Mouse (Mus musculus) hindbrain, embryonic 14.5 days (tissue): ENCODE data around the gene Dlg1. TPM values are rescaled to one million over a fixed set of nuclear protein-coding genes. Genes with fewer than 3 reads are reported as not detected.

Source experiments
- ATAC-seq: fragments of 200-750 bp; cut with Nextera tagmentation; 2 replicates; pipeline ENCODE4 v1.8.0; 2017; ENCODE audit warnings: moderate number of reproducible peaks, mild to moderate bottlenecking, moderate TSS enrichment, moderate library complexity; ENCODE audit not compliant: low FRiP score
- DNase-seq: peaks from one replicate; pipeline ENCODE4 v3.0.0-alpha.2; 2015; ENCODE audit warnings: low spot score
- H3K27ac ChIP-seq: fragments of 300-500 bp; sonication (generic); 2 replicates; pipeline ENCODE4 v1.5.1; 2014; ENCODE audit warnings: mild to moderate bottlenecking, moderate library complexity
- H3K27me3 ChIP-seq: fragments of 300-500 bp; sonication (generic); 2 replicates; pipeline ENCODE4 v1.6.1; 2014; ENCODE audit warnings: mild to moderate bottlenecking, low read length, mixed read lengths; ENCODE audit not compliant: control insufficient read depth, insufficient read depth
- H3K36me3 ChIP-seq: fragments of 300-500 bp; sonication (generic); replicated peaks from 2 replicates; pipeline ENCODE4 v1.6.1; 2014; ENCODE audit not compliant: control insufficient read depth, insufficient read depth
- H3K4me1 ChIP-seq: fragments of 300-500 bp; sonication (generic); replicated peaks from 2 replicates; pipeline ENCODE4 v1.6.1; 2014; ENCODE audit warnings: antibody characterized with exemption, low read length, mixed read lengths; ENCODE audit not compliant: control insufficient read depth, insufficient read depth
- H3K4me2 ChIP-seq: fragments of 300-500 bp; sonication (generic); replicated peaks from 2 replicates; pipeline ENCODE4 v1.6.1; 2014; ENCODE audit warnings: mild to moderate bottlenecking, moderate library complexity
- H3K4me3 ChIP-seq: fragments of 300-500 bp; sonication (generic); replicated peaks from 2 replicates; pipeline ENCODE4 v1.5.1; 2014; ENCODE audit warnings: mild to moderate bottlenecking, low read length
- H3K9ac ChIP-seq: fragments of 300-500 bp; sonication (generic); 2 replicates; pipeline ENCODE4 v1.6.1; 2014
- H3K9me3 ChIP-seq: fragments of 300-500 bp; sonication (generic); 2 replicates; pipeline ENCODE4 v1.6.1; 2016; ENCODE audit warnings: low read length; ENCODE audit not compliant: control insufficient read depth
- WGBS: fragments of 180-500 bp; shearing (Covaris S2); extraction: QIAGEN DNeasy Blood & Tissue Kit; methylation state at CpG from one replicate; pipeline ENCODE4 v1.1.7; 2014; 5-methylcytosine and 5-hydroxymethylcytosine counted together
- polyA plus RNA-seq: library from polyadenylated mRNA; unstranded; fragments of >200 nt; fragmentation: Nextera tagmentation; extraction: Ambion mirVana; gene quantifications from 2 replicates; pipeline ENCODE4 v1.2.1, GENCODE M21; 2014

Gene Dlg1
- polyA plus RNA-seq, 1 experiment from 2014 or later, result 14.4 TPM

- Histone ChIP-seq H3K9me3 (no peaks in the 10 kb centered on the region), H3K36me3 (no peaks in the 10 kb centered on the region), H3K9ac (no peak overlapping the region), H3K27ac (peak overlapping the region; percentile 40; the same call in 1 of the 2 replicates), H3K4me1 (peaks cover 9% of the 10 kb centered on the region), H3K4me3 (no peak overlapping the region), H3K27me3 (no peaks in the 10 kb centered on the region), H3K4me2 (no peak overlapping the region)
- peak; percentile 55 for ATAC-seq
- DNase-seq, result no peak
- 46% methylated on average over 9 of the region's 9 CpGs for WGBS
These were observed 11.0 kb upstream of the Dlg1 start for GRCm38 (mm10) chr16:31652115-31652843.

GRCm38 (mm10) chr16:31653616-31654015 lies 9.6 kb upstream of the Dlg1 start:
- no peaks in the 10 kb centered on the region for H3K9me3 ChIP-seq
- no peak overlapping the region for H3K9ac ChIP-seq
- WGBS, result 62% methylated on average over 5 of the region's 5 CpGs
- H3K27ac ChIP-seq, result peak overlapping the region; percentile 51; the same call in 1 of the 2 replicates
- no peaks in the 10 kb centered on the region for H3K36me3 ChIP-seq
- no peaks in the 10 kb centered on the region for H3K27me3 ChIP-seq
- no peak for ATAC-seq
- no peak for DNase-seq
- H3K4me2 ChIP-seq, result no peak overlapping the region
- no peak overlapping the region for H3K4me3 ChIP-seq
- peaks cover 9% of the 10 kb centered on the region for H3K4me1 ChIP-seq

GRCm38 (mm10) chr16:31654021-31654420 lies 9.2 kb upstream of the Dlg1 start:
- DNase-seq, result no peak
- Histone ChIP-seq H3K4me1 (peaks cover 9% of the 10 kb centered on the region), H3K9ac (no peak overlapping the region), H3K4me2 (no peak overlapping the region), H3K4me3 (no peak overlapping the region), H3K27ac (no peak overlapping the region), H3K27me3 (no peaks in the 10 kb centered on the region), H3K9me3 (no peaks in the 10 kb centered on the region), H3K36me3 (no peaks in the 10 kb centered on the region)
- no peak for ATAC-seq
- WGBS, result 80% methylated on average over 7 of the region's 7 CpGs

GRCm38 (mm10) chr16:31655531-31655930 lies 7.7 kb upstream of the Dlg1 start:
- 83% methylated on average over 2 of the region's 2 CpGs for WGBS
- Histone ChIP-seq H3K4me1 (peaks cover 9% of the 10 kb centered on the region), H3K4me2 (no peak overlapping the region), H3K27ac (no peak overlapping the region), H3K4me3 (no peak overlapping the region), H3K36me3 (no peaks in the 10 kb centered on the region), H3K27me3 (no peaks in the 10 kb centered on the region), H3K9ac (no peak overlapping the region), H3K9me3 (no peaks in the 10 kb centered on the region)
- DNase-seq, result no peak
- no peak for ATAC-seq

DNA sequence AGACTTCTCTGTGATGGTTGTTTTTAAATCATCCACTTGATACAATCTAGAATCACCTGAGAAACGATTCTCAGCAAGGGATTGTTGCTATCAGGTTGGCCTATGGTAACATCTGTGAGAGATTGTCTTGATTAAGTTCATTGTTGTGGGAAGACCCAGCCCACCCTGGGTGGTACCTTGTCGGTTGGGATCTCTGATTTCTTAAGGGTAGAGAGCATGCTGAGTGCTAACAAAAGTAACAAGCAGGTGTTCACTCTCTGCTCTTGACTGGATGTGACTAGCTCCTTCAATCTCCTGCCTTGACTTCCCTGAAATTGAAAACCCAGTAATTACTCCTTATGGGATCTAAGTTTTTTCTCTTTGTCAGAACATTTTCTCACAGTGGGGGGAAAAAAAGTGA lies 5.7 kb upstream of the Dlg1 start:
- Histone ChIP-seq H3K4me1 (no peaks in the 10 kb centered on the region), H3K9ac (no peak overlapping the region), H3K27ac (no peak overlapping the region), H3K36me3 (no peaks in the 10 kb centered on the region), H3K4me3 (no peak overlapping the region), H3K27me3 (peaks cover 2% of the 10 kb centered on the region; the same call in 1 of the 2 replicates), H3K9me3 (no peaks in the 10 kb centered on the region), H3K4me2 (no peak overlapping the region)
- no peak for ATAC-seq
- WGBS, result 21% methylated on average over 2 of the region's 2 CpGs
- no peak for DNase-seq

DNA sequence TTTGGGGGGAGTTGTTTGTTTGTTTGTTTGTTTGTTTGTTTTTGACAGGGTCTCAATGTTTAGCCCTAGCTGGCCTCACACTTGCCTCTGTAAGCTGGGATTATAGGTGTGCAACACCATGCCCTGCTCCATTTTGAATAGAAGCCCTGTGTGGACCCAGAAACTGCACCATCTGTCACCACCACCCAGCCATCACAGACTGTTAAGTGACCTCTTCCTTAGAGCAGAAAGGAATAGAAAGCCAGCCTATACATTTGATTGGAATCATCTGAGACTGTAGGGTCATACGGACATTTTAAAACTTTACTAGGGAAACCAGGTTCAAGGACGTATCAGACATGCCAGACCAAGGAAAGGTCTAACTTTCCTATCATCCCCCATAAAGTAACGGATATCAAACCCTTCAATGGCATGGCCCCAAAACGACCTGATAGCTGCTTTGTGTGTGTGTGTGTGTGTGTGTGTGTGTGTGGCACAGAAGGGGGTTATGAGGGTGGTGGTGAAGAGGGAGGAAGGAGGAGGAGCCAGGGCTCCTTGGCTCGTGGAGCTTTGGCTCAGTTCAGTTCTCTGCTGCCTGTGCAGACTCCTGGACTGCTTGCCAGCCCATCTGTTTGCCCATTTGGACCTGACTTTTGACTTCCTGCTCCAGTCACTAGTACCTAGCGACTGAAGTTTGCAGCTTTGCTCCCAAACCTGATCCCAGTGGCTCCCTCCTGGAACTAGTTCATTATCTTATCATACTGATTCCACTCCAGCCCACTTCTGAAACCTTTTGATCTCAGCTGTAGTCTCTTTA lies 4.5 kb upstream of the Dlg1 start:
- no peaks in the 10 kb centered on the region for H3K9me3 ChIP-seq
- no peak for DNase-seq

DNA sequence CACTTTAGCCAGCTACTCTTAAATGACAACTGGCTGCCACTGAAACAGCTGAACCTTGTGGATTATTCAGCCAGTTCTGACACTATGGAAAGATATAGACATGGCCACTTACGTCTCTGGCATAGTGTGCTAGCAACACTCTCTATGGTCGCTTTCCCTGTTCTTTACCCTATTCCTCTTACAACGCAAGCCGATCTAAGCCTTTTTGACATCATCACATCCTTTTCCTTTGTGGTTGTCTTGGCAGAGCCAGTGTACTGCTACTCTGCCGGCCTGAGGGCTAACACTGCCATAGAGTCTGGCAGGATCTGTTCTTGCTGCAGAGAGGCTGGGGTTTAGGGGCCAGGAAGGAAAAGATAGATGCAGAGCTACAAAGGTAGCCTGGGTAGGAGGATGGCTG lies 3.8 kb upstream of the Dlg1 start:
- H3K4me3 ChIP-seq, result no peak overlapping the region
- 80% methylated on average over 5 of the region's 5 CpGs for WGBS
- H3K36me3 ChIP-seq, result no peaks in the 10 kb centered on the region
- ATAC-seq (no peak), DNase-seq (no peak)
- no peaks in the 10 kb centered on the region for H3K9me3 ChIP-seq
- no peak overlapping the region for H3K27ac ChIP-seq
- peaks cover 4% of the 10 kb centered on the region; the same call in 1 of the 2 replicates for H3K4me1 ChIP-seq
- H3K27me3 ChIP-seq, result peaks cover 4% of the 10 kb centered on the region; the same call in 1 of the 2 replicates
- H3K4me2 ChIP-seq, result no peak overlapping the region
- no peak overlapping the region for H3K9ac ChIP-seq

More for the DNA sequence above, 4.5 kb upstream of the Dlg1 start:
- no peak for ATAC-seq
- no peaks in the 10 kb centered on the region for H3K36me3 ChIP-seq
- H3K27ac ChIP-seq, result no peak overlapping the region
- H3K4me2 ChIP-seq, result no peak overlapping the region
- 70% methylated on average over 6 of the region's 6 CpGs for WGBS
- no peak overlapping the region for H3K4me3 ChIP-seq
- H3K4me1 ChIP-seq, result 0 out of 2 replicates have a peak, but pooled peaks cover 3% of the 10 kb centered on the region
- no peak overlapping the region for H3K9ac ChIP-seq
- H3K27me3 ChIP-seq, result peaks cover 4% of the 10 kb centered on the region; the same call in 1 of the 2 replicates

DNA sequence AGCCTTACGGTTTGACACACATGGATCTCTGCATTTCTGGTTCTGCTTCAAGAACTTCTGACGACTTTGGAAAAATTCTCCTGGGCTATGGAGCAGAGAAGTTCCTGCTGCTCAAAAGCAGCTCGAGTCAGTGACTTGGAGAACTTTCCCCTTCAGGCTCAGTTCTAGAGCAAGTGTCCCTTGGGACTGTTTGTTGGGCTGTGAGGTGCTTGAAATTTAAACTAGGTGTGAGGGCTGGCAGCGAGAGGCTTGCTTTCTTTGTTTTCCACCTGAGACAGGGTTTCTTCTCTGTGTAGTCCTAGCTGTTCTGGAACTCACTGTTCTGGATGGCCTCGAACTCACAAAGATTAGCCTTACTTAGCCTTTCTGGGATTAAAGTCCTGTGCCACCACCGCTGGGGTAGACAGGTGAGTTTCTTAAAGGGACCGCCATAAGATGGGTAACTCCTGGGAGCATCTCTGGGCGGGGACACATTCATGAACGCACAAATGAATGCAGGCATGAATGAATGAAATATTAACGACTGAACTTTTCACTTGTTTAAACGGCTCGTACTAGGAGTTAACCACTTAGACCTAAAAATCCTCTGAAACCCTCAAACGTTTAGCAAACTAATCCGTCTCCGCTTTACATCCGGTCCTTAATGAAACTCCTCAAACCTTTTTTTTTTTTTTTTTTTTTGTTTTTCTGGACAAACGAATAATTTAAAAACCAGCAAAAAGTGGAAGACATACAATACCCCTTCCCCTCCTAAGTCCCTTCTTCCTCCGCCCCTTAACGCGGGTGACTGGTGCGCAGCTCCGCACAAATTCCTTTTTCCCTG lies 476 bp upstream of the Dlg1 start:
- H3K4me2 ChIP-seq, result peak overlapping the region; percentile 68
- ATAC-seq (no peak), DNase-seq (no peak)
- peak overlapping the region; percentile 71 for H3K9ac ChIP-seq
- H3K9me3 ChIP-seq, result no peaks in the 10 kb centered on the region
- H3K27me3 ChIP-seq, result peaks cover 4% of the 10 kb centered on the region; the same call in 1 of the 2 replicates
- H3K4me3 ChIP-seq, result peak overlapping the region; percentile 88
- no peak overlapping the region for H3K27ac ChIP-seq
- peaks cover 13% of the 10 kb centered on the region; the same call in 1 of the 2 replicates for H3K4me1 ChIP-seq
- peaks cover 12% of the 10 kb centered on the region; the same call in 1 of the 2 replicates for H3K36me3 ChIP-seq
- WGBS, result 15% methylated on average over 22 of the region's 22 CpGs

GRCm38 (mm10) chr16:31664287-31664597 lies 999 bp downstream of the Dlg1 start:
- under 1% methylated on average over 34 of the region's 36 CpGs for WGBS
- Histone ChIP-seq H3K9ac (peak overlapping the region; percentile 71), H3K36me3 (peaks cover 12% of the 10 kb centered on the region; the same call in 1 of the 2 replicates), H3K4me1 (peaks cover 13% of the 10 kb centered on the region; the same call in 1 of the 2 replicates), H3K4me2 (peak overlapping the region; percentile 68), H3K27ac (peak overlapping the region; percentile 73), H3K27me3 (peaks cover 4% of the 10 kb centered on the region; the same call in 1 of the 2 replicates), H3K9me3 (no peaks in the 10 kb centered on the region), H3K4me3 (peak overlapping the region; percentile 88)
- ATAC-seq, result peak; percentile 77
- no peak for DNase-seq
